Mouse (Mus musculus): ENCODE results near the gene Tgif1.

Tgif1 gene

GRCm38 (mm10) chr17:70797773-70798045 is 55.6 kb downstream of the Tgif1 start:
- no peak for DNase-seq

- no peak for DNase-seq
Observed at GRCm38 (mm10) chr17:70796940-70797772, 56.2 kb downstream of the Tgif1 start.

- DNase-seq: no peak
Observed at GRCm38 (mm10) chr17:70795196-70795595, 58.1 kb downstream of the Tgif1 start.

- DNase-seq: no peak
Observed at GRCm38 (mm10) chr17:70794722-70795121, 58.6 kb downstream of the Tgif1 start.

- no peak for DNase-seq
Observed at GRCm38 (mm10) chr17:70794291-70794690, 59.1 kb downstream of the Tgif1 start.
